Mouse (Mus musculus): ENCODE measurements around the gene Etv5. TPM values are rescaled to one million over a fixed set of nuclear protein-coding genes. Genes with fewer than 3 reads are reported as not detected.

The Etv5 gene
- polyA plus RNA-seq, 1 experiment from 2014 or later: 52.7 TPM

DNA sequence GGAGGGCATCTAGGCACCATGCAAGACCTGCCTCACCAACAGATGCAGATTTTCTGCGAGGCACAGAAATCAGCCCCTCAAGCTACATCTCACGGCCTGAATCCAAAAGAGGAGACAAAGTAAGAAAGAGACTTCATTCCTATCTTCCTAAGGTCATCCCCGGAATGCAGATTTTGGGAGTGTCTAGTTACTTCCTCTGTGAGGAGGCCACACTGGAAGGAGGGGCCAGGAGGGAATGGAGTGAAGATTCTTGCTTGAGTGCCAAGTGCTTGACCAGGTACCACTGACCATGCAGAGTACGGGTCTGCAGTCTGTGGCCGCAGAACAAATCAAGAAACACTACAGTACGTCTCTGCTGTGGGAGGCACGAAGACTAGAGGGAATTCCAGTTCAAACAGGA is 12.7 kb downstream of the Etv5 start:
- Histone ChIP-seq H3K27ac (replicated peaks; ENCODE audit: low read depth, low read length) (no peak overlapping the region), H3K4me2 (ENCODE audit: low read depth, severe bottlenecking) (no peak overlapping the region), H3K4me1 (ENCODE audit: control insufficient read depth, insufficient read depth, low read length) (peaks cover 10% of the 10 kb centered on the region), H3K27me3 (ENCODE audit: control insufficient read depth, insufficient read depth, low read length) (no peaks in the 10 kb centered on the region), H3K9me3 (ENCODE audit: control insufficient read depth, low read length) (no peaks in the 10 kb centered on the region), H3K4me3 (ENCODE audit: low read depth, low read length) (no peak overlapping the region), H3K9ac (ENCODE audit: low read length) (no peak overlapping the region), H3K36me3 (ENCODE audit: control insufficient read depth, insufficient read depth, low read length) (peaks cover 2% of the 10 kb centered on the region; the same call in 1 of the 2 replicates)
- no peak for DNase-seq (ENCODE audit: low spot score)
- ATAC-seq (ENCODE audit: insufficient number of reproducible peaks, low FRiP score, low TSS enrichment, low read depth): no peak
- WGBS: 91% methylated on average over 7 of the region's 7 CpGs

DNA sequence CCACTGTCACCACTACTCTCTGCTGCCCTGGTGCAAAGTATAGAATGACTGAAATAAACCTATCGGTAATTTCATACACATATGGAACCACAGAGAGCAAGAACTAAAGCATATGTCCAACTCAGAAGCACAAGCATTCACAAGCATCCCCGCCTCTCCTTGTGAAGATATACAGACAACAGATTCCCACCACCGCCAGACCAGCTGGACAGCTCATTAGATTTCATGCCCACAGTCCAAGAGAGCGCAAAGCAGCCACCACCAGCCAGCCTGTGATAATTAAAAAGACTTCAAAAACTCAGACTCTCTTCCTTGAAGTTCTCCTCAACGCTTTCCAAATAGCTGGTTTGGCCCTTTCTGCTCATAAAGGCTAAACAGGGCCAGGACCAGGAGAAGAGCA is 17.3 kb downstream of the Etv5 start:
- ATAC-seq (ENCODE audit: insufficient number of reproducible peaks, low FRiP score, low TSS enrichment, low read depth): no peak
- H3K4me2 ChIP-seq (ENCODE audit: low read depth, severe bottlenecking): no peak overlapping the region

DNA sequence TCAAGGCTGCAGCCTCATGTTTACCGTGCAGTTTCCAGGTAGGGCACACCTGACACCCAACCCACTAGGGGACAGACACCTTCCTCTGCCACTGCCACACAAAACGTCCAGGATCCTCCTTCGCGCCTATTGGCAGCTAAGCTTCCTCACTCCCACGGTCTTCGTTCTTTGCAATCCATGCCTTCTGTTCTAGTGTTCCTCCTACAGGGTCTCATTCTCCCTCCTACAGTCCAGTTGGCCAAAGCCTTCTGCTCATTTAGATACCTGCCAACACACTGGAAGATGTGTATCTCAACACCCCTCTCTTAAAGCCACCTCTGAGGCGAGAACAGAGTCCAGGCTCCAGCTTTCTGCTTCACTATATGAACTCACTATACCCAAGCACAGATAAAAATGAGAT is 21.6 kb downstream of the Etv5 start:
- 94% methylated on average over 7 of the region's 7 CpGs for WGBS
- H3K36me3 ChIP-seq (ENCODE audit: control insufficient read depth, insufficient read depth, low read length): no peaks in the 10 kb centered on the region
- H3K4me3 ChIP-seq (ENCODE audit: low read depth, low read length): no peak overlapping the region
- ATAC-seq (ENCODE audit: insufficient number of reproducible peaks, low FRiP score, low TSS enrichment, low read depth) (no peak), DNase-seq (ENCODE audit: low spot score) (no peak)
- no peak overlapping the region for H3K4me2 ChIP-seq (ENCODE audit: low read depth, severe bottlenecking)
- H3K27ac ChIP-seq (replicated peaks; ENCODE audit: low read depth, low read length): no peak overlapping the region
- no peaks in the 10 kb centered on the region for H3K4me1 ChIP-seq (ENCODE audit: control insufficient read depth, insufficient read depth, low read length)
- H3K27me3 ChIP-seq (ENCODE audit: control insufficient read depth, insufficient read depth, low read length): no peaks in the 10 kb centered on the region
- H3K9me3 ChIP-seq (ENCODE audit: control insufficient read depth, low read length): no peaks in the 10 kb centered on the region
- no peak overlapping the region for H3K9ac ChIP-seq (ENCODE audit: low read length)

More for the DNA sequence above, 17.3 kb downstream of the Etv5 start:
- 88% methylated on average over 5 of the region's 5 CpGs for WGBS
- Histone ChIP-seq H3K27ac (replicated peaks; ENCODE audit: low read depth, low read length) (no peak overlapping the region), H3K4me3 (ENCODE audit: low read depth, low read length) (no peak overlapping the region), H3K9ac (ENCODE audit: low read length) (no peak overlapping the region), H3K36me3 (ENCODE audit: control insufficient read depth, insufficient read depth, low read length) (peaks cover 2% of the 10 kb centered on the region; the same call in 1 of the 2 replicates), H3K4me1 (ENCODE audit: control insufficient read depth, insufficient read depth, low read length) (no peaks in the 10 kb centered on the region), H3K9me3 (ENCODE audit: control insufficient read depth, low read length) (no peaks in the 10 kb centered on the region), H3K27me3 (ENCODE audit: control insufficient read depth, insufficient read depth, low read length) (no peaks in the 10 kb centered on the region)
- no peak for DNase-seq (ENCODE audit: low spot score)

DNA sequence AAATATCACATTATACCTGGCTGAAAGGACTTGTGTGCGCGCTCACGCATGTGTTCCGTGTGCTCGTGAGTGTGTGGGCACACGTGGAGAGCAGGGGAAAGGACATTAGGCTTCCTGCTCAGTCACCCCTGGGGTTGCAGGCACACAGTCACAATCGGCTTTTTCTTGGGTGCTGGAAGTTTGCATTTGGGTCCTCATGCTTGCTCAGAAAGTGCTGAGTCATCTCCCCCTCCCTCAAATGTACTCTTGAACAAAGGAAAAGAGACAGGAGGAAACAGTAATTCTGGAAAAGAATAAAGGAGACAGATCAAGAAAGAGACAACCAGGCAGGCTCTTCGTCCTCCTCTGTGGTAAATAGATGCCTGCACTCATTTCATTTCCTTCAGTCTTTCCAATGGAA is 22.5 kb downstream of the Etv5 start:
- no peak for ATAC-seq (ENCODE audit: insufficient number of reproducible peaks, low FRiP score, low TSS enrichment, low read depth)
- no peaks in the 10 kb centered on the region for H3K36me3 ChIP-seq (ENCODE audit: control insufficient read depth, insufficient read depth, low read length)

DNA sequence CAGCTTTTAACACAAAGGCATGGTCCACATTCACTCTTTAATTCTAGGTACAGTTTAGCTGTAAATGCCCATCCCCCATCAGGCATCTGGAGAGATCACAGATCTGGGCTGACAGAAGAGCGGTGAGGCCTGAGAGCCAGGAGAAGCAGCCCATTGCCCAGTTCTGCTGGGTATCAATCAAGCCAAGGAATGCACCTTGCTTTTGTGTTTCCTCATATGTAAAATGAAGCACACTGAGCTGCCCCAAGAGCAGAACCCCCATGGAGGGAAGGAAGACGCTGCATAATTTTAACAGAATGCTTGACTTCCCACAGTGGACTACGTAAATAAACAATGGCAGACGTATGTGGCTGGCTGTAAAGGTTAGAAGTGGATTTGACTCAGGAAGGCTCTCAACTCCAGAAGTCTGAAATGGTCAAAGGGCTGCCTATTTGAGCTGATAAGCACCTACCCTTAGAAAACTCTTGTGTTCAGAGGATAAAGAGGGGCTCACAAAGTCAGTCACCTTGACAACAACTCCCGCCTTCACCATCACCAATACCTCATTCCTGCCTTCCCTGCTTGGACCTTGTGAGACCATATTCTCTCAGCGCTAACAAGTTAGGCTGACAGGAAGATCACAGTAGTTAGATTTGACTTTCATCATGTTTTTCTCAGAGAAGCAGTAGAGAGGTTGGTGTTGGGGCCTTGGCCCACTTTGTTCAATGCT is 23.2 kb downstream of the Etv5 start:
- Histone ChIP-seq H3K4me2 (ENCODE audit: low read depth, severe bottlenecking) (no peak overlapping the region), H3K27me3 (ENCODE audit: control insufficient read depth, insufficient read depth, low read length) (no peaks in the 10 kb centered on the region), H3K4me3 (ENCODE audit: low read depth, low read length) (no peak overlapping the region), H3K4me1 (ENCODE audit: control insufficient read depth, insufficient read depth, low read length) (no peaks in the 10 kb centered on the region), H3K27ac (replicated peaks; ENCODE audit: low read depth, low read length) (no peak overlapping the region), H3K36me3 (ENCODE audit: control insufficient read depth, insufficient read depth, low read length) (no peaks in the 10 kb centered on the region), H3K9me3 (ENCODE audit: control insufficient read depth, low read length) (no peaks in the 10 kb centered on the region), H3K9ac (ENCODE audit: low read length) (no peak overlapping the region)
- ATAC-seq (ENCODE audit: insufficient number of reproducible peaks, low FRiP score, low TSS enrichment, low read depth) (no peak), DNase-seq (ENCODE audit: low spot score) (no peak)
- WGBS: 73% methylated on average over 6 of the region's 6 CpGs

More for the DNA sequence above, 22.5 kb downstream of the Etv5 start:
- Histone ChIP-seq H3K9ac (ENCODE audit: low read length) (no peak overlapping the region), H3K27me3 (ENCODE audit: control insufficient read depth, insufficient read depth, low read length) (no peaks in the 10 kb centered on the region), H3K4me3 (ENCODE audit: low read depth, low read length) (no peak overlapping the region), H3K4me1 (ENCODE audit: control insufficient read depth, insufficient read depth, low read length) (no peaks in the 10 kb centered on the region), H3K4me2 (ENCODE audit: low read depth, severe bottlenecking) (no peak overlapping the region), H3K27ac (replicated peaks; ENCODE audit: low read depth, low read length) (no peak overlapping the region), H3K9me3 (ENCODE audit: control insufficient read depth, low read length) (no peaks in the 10 kb centered on the region)
- 88% methylated on average over 8 of the region's 8 CpGs for WGBS
- no peak for DNase-seq (ENCODE audit: low spot score)

GRCm38 (mm10) chr16:22414205-22414754 is 25.2 kb downstream of the Etv5 start:
- WGBS: 91% methylated on average over 9 of the region's 9 CpGs
- no peak overlapping the region for H3K9ac ChIP-seq (ENCODE audit: low read length)
- no peaks in the 10 kb centered on the region for H3K27me3 ChIP-seq (ENCODE audit: control insufficient read depth, insufficient read depth, low read length)
- no peak overlapping the region for H3K27ac ChIP-seq (replicated peaks; ENCODE audit: low read depth, low read length)
- no peaks in the 10 kb centered on the region for H3K4me1 ChIP-seq (ENCODE audit: control insufficient read depth, insufficient read depth, low read length)
- no peak for DNase-seq (ENCODE audit: low spot score)
- H3K4me3 ChIP-seq (ENCODE audit: low read depth, low read length): no peak overlapping the region
- H3K9me3 ChIP-seq (ENCODE audit: control insufficient read depth, low read length): no peaks in the 10 kb centered on the region
- no peak for ATAC-seq (ENCODE audit: insufficient number of reproducible peaks, low FRiP score, low TSS enrichment, low read depth)
- no peaks in the 10 kb centered on the region for H3K36me3 ChIP-seq (ENCODE audit: control insufficient read depth, insufficient read depth, low read length)
- no peak overlapping the region for H3K4me2 ChIP-seq (ENCODE audit: low read depth, severe bottlenecking)

DNA sequence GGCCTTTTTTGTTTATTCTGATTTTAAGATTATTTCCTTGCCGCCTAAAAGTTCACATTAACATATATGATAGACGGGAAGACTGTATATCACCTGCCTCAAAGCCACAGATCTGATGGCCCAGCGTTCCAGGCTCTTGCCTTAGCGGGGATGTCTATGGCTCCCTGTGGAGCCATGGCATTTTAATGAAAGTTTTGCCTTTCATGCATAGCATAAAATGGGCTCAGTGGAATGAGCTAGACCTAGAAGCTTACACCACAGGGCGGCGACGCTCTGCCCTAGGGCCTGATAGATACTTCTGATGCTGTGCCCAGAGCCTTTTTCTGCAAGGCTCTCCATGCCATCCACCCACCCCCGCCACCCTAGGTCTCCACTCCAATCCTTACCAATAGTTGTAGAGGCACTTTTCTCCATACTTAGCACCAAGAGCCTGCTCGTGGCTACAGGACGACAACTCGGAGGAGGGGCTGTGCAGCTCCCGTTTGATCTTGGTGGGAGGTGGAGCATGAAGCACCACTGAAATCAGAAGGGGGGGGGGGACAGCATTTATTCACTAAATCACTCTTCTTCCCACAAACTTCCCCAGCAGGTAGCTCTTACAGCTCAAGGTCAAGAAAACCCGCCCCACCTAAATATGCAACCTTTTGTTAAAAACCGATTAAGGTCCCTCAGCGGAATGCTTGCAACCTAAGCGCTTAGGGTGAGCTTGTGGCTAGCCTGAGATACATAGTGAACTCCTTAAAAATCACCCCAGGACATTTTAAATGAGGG is 26.9 kb downstream of the Etv5 start:
- H3K27me3 ChIP-seq (ENCODE audit: control insufficient read depth, insufficient read depth, low read length): no peaks in the 10 kb centered on the region
- no peaks in the 10 kb centered on the region for H3K36me3 ChIP-seq (ENCODE audit: control insufficient read depth, insufficient read depth, low read length)
- H3K9ac ChIP-seq (ENCODE audit: low read length): no peak overlapping the region
- WGBS: 58% methylated on average over 16 of the region's 16 CpGs
- H3K9me3 ChIP-seq (ENCODE audit: control insufficient read depth, low read length): no peaks in the 10 kb centered on the region
- ATAC-seq (ENCODE audit: insufficient number of reproducible peaks, low FRiP score, low TSS enrichment, low read depth) (no peak), DNase-seq (ENCODE audit: low spot score) (no peak)
- H3K4me3 ChIP-seq (ENCODE audit: low read depth, low read length): no peak overlapping the region
- H3K4me1 ChIP-seq (ENCODE audit: control insufficient read depth, insufficient read depth, low read length): no peaks in the 10 kb centered on the region
- no peak overlapping the region for H3K27ac ChIP-seq (replicated peaks; ENCODE audit: low read depth, low read length)
- H3K4me2 ChIP-seq (ENCODE audit: low read depth, severe bottlenecking): no peak overlapping the region

GRCm38 (mm10) chr16:22411764-22412163 is 27.8 kb downstream of the Etv5 start:
- Histone ChIP-seq H3K4me2 (ENCODE audit: low read depth, severe bottlenecking) (no peak overlapping the region), H3K4me1 (ENCODE audit: control insufficient read depth, insufficient read depth, low read length) (no peaks in the 10 kb centered on the region), H3K36me3 (ENCODE audit: control insufficient read depth, insufficient read depth, low read length) (no peaks in the 10 kb centered on the region), H3K4me3 (ENCODE audit: low read depth, low read length) (no peak overlapping the region), H3K27me3 (ENCODE audit: control insufficient read depth, insufficient read depth, low read length) (no peaks in the 10 kb centered on the region), H3K27ac (replicated peaks; ENCODE audit: low read depth, low read length) (no peak overlapping the region), H3K9me3 (ENCODE audit: control insufficient read depth, low read length) (no peaks in the 10 kb centered on the region), H3K9ac (ENCODE audit: low read length) (no peak overlapping the region)
- WGBS: 49% methylated on average over 11 of the region's 11 CpGs
- DNase-seq (ENCODE audit: low spot score): no peak
- no peak for ATAC-seq (ENCODE audit: insufficient number of reproducible peaks, low FRiP score, low TSS enrichment, low read depth)

Data from limb, embryonic 11.5 days (tissue).